Mouse (Mus musculus): ENCODE results near the gene Cep83. TPM values are rescaled to one million over a fixed set of nuclear protein-coding genes. Genes with fewer than 3 reads are reported as not detected.

The Cep83 gene
- polyA plus RNA-seq, 1 experiment from 2014 or later, result 30.1 TPM

DNA sequence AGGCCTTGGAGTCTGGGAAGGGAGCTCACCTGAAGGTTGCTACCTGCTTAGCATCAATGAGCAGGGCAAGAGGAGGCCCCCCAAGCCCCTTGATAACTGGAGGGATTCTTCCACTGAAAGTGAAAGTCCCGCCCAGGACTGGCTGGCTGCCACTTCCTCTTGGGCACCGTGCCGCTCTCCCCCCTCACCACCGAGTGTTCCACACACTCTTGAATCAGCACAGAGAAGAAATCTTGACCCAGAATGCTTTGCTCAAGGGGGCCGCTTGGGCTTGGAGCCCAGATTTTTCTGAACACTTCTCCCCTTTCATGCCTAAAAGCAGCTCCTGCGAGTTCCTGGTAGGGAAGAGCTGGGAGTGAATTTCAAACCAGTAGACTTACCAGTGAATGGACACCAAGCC lies 141.0 kb downstream of the Cep83 start:
- Histone ChIP-seq H3K9ac (replicated peaks; ENCODE audit: low read length) (no peak overlapping the region), H3K27me3 (ENCODE audit: control insufficient read depth, insufficient read depth, low read length) (no peaks in the 10 kb centered on the region), H3K27ac (replicated peaks; ENCODE audit: low read depth, low read length) (no peak overlapping the region), H3K4me3 (ENCODE audit: low read depth, low read length) (no peak overlapping the region), H3K9me3 (replicated peaks; ENCODE audit: control insufficient read depth, low read length) (no peaks in the 10 kb centered on the region), H3K4me1 (ENCODE audit: control insufficient read depth, insufficient read depth, low read length) (no peaks in the 10 kb centered on the region), H3K36me3 (replicated peaks; ENCODE audit: control insufficient read depth, insufficient read depth, low read depth, low read length) (no peaks in the 10 kb centered on the region), H3K4me2 (ENCODE audit: low read depth, low read length) (no peak overlapping the region)
- DNase-seq (ENCODE audit: low spot score) (no peak), ATAC-seq (replicated peaks; ENCODE audit: insufficient number of reproducible peaks, low FRiP score, low TSS enrichment, low read depth) (no peak)
- 86% methylated on average over 6 of the region's 6 CpGs for WGBS

DNA sequence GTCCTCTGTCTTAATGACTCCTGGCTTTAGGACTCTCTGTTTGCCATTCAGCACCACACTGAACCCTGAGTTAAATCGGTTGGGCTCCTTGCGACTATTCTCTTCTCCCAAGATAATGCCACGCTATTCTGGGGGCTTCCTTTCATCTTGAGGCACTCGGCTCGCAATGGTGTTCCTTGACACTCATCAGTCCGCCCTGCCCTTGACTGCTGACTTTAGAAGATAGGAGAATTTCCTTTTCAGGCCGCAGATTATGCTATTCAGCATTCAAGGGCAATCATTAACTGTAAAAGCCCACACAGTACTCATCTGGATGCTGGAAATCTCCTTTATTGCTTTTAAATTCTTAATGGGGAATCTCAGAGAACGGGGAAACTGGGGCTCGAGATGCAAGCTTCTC lies 147.4 kb downstream of the Cep83 start:
- no peak overlapping the region for H3K9ac ChIP-seq (replicated peaks; ENCODE audit: low read length)
- H3K4me1 ChIP-seq (ENCODE audit: control insufficient read depth, insufficient read depth, low read length), result no peaks in the 10 kb centered on the region
- no peaks in the 10 kb centered on the region for H3K9me3 ChIP-seq (replicated peaks; ENCODE audit: control insufficient read depth, low read length)
- 88% methylated on average over 9 of the region's 9 CpGs for WGBS
- H3K27me3 ChIP-seq (ENCODE audit: control insufficient read depth, insufficient read depth, low read length), result no peaks in the 10 kb centered on the region
- no peak for ATAC-seq (replicated peaks; ENCODE audit: insufficient number of reproducible peaks, low FRiP score, low TSS enrichment, low read depth)
- no peak for DNase-seq (ENCODE audit: low spot score)
- H3K4me3 ChIP-seq (ENCODE audit: low read depth, low read length), result no peak overlapping the region
- H3K36me3 ChIP-seq (replicated peaks; ENCODE audit: control insufficient read depth, insufficient read depth, low read depth, low read length), result no peaks in the 10 kb centered on the region
- H3K27ac ChIP-seq (replicated peaks; ENCODE audit: low read depth, low read length), result no peak overlapping the region
- no peak overlapping the region for H3K4me2 ChIP-seq (ENCODE audit: low read depth, low read length)
